Mouse (Mus musculus): ENCODE measurements around the gene Det1.

Det1 gene

GRCm38 (mm10) chr7:78854051-78854450, 7.0 kb upstream of the Det1 start:
- DNase-seq (ENCODE audit: low read depth, low spot score), result no peak

- no peak for DNase-seq (ENCODE audit: low read depth, low spot score)
Measured at GRCm38 (mm10) chr7:78846066-78846716, 872 bp downstream of the Det1 start.

- DNase-seq (ENCODE audit: low read depth, low spot score), result no peak
Measured at GRCm38 (mm10) chr7:78841601-78842000, 5.5 kb downstream of the Det1 start.

GRCm38 (mm10) chr7:78837250-78837649, 9.8 kb downstream of the Det1 start:
- DNase-seq (ENCODE audit: low read depth, low spot score), result no peak

GRCm38 (mm10) chr7:78835656-78836055, 11.4 kb downstream of the Det1 start:
- no peak for DNase-seq (ENCODE audit: low read depth, low spot score)

GRCm38 (mm10) chr7:78827749-78828362, 19.2 kb downstream of the Det1 start:
- DNase-seq (ENCODE audit: low read depth, low spot score), result no peak

GRCm38 (mm10) chr7:78826682-78827385, 20.2 kb downstream of the Det1 start:
- no peak for DNase-seq (ENCODE audit: low read depth, low spot score)

- DNase-seq (ENCODE audit: low read depth, low spot score), result no peak
Measured at GRCm38 (mm10) chr7:78818336-78818735, 28.7 kb downstream of the Det1 start.

- DNase-seq (ENCODE audit: low read depth, low spot score), result no peak
Measured at GRCm38 (mm10) chr7:78814766-78815165, 32.3 kb downstream of the Det1 start.

- no peak for DNase-seq (ENCODE audit: low read depth, low spot score)
Measured at GRCm38 (mm10) chr7:78813791-78814190, 33.3 kb downstream of the Det1 start.

- DNase-seq (ENCODE audit: low read depth, low spot score), result no peak
Measured at GRCm38 (mm10) chr7:78807192-78807591, 39.9 kb downstream of the Det1 start.

GRCm38 (mm10) chr7:78803841-78804240, 43.2 kb downstream of the Det1 start:
- no peak for DNase-seq (ENCODE audit: low read depth, low spot score)

GRCm38 (mm10) chr7:78799730-78800496, 47.1 kb downstream of the Det1 start:
- DNase-seq (ENCODE audit: low read depth, low spot score), result no peak

- no peak for DNase-seq (ENCODE audit: low read depth, low spot score)
Measured at GRCm38 (mm10) chr7:78797843-78798455, 49.1 kb downstream of the Det1 start.

- no peak for DNase-seq (ENCODE audit: low read depth, low spot score)
Measured at GRCm38 (mm10) chr7:78796624-78797023, 50.4 kb downstream of the Det1 start.

GRCm38 (mm10) chr7:78794571-78795092, 52.4 kb downstream of the Det1 start:
- DNase-seq (ENCODE audit: low read depth, low spot score), result no peak

GRCm38 (mm10) chr7:78793895-78794570, 53.0 kb downstream of the Det1 start:
- no peak for DNase-seq (ENCODE audit: low read depth, low spot score)

- DNase-seq (ENCODE audit: low read depth, low spot score), result peak; percentile 31
Measured at GRCm38 (mm10) chr7:78791359-78792222, 55.5 kb downstream of the Det1 start.

GRCm38 (mm10) chr7:78787793-78788380, 59.2 kb downstream of the Det1 start:
- no peak for DNase-seq (ENCODE audit: low read depth, low spot score)

Data from WW6 (cell line).